Mouse (Mus musculus): Measurements from ENCODE around the gene Tcl1b5.

Tcl1b5 gene

GRCm38 (mm10) chr12:105208441-105208840 lies 32.3 kb downstream of the Tcl1b5 start:
- no peak for DNase-seq (ENCODE audit: low spot score in 2 of 2)

DNA sequence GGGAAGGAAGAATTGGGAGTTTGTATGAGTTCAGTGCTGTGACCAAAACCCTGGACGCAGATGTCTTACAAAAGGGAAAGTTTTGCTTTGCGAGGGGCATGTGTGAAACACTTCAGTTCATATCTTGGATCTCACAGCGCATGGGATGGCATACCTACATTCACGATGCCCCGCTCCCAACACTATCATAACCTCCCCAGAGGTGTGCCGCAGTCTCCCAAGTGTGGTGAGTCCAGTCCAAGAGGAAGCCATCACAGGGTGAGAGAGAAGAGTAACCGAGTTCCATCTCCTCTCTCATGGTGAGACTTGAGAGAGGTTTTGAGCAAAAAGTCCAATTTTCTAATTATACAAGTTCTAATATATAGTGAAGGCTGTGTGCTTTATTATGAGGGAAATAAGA lies 33.1 kb downstream of the Tcl1b5 start:
- DNase-seq (ENCODE audit: low spot score in 2 of 2): no peak

- DNase-seq (ENCODE audit: low spot score in 2 of 2): no peak
Observed at GRCm38 (mm10) chr12:105217101-105217760, 41.1 kb downstream of the Tcl1b5 start.

GRCm38 (mm10) chr12:105222601-105223319 lies 46.6 kb downstream of the Tcl1b5 start, which contains the start of gene Tcl1:
Gene Tcl1 (minus strand): TSS chr12:105222793.
- no peak for DNase-seq (ENCODE audit: low spot score in 2 of 2)

DNA sequence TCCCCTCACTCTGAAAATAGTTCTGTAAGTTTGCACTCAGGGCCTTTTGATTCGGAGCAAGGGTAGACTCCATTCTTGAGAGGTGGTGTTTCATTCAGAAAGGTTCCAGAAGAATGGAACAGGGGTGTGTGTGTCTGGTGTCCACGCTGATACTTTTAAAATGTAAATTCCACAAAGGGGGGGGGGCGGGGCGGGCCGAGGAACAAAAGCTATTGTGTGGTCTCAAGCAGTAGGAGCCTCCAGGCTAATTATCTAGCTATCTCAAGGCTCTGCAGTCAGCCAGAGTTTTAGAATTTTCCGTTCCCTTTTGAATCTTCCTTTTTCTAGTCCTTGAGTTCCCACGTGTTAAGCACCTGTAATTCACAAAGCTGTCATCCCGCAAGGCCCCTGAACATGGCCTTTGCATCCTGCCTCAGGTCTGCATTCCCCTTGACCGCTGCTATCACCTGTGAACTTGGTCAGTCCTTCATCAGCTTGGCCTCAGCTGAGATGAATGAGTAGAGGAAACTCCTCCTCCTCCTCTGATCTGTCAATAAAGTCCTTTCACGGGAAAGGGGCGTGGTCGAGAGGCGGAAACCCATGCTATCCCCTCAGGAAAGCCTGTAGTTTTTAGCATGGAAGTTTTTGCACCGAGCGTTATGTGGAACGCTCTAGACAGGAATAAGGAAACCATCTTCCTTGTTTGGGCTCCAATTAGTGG lies 48.6 kb downstream of the Tcl1b5 start:
- DNase-seq (ENCODE audit: low spot score in 2 of 2): no peak

All from natural killer cell, adult 2 months (primary cell).